ENCODE assay signal across 8 mouse cellular contexts in the genomic region with DNA sequence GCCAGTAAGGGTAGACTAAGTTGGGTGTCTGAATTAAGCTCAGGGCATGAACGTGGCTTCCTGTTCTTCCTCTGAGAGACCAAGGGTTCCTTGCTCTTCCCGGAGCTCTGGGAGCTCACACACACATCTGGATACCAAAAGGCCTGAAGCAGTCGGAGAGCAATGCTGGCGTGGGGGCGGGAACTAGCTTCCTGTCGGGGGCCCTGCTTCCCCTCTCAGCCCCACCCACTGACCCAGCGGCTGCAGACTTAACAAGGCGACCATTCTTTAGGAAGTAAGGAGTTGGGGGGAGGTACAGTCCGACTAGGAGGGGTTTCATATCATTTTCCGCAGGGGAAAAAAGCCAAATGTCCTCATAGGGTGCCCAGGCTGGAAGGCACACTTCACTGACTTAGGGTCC.
A peak's percentile ranks its signal among the peaks of the same experiment; 100 is the strongest.
DNase-seq lines count a peak whose midpoint lies in the region.

No protein-coding gene starts in this region.

- no peaks in the 10 kb centered on the region for H3K9me3 ChIP-seq in limb, embryonic 10.5 days (replicated peaks)

- WGBS in limb, embryonic 10.5 days: 21% methylated on average over 10 of the region's 10 CpGs

- peaks cover 52% of the 10 kb centered on the region for H3K36me3 ChIP-seq in limb, embryonic 10.5 days

- H3K4me1 ChIP-seq in limb, embryonic 10.5 days: peaks cover 35% of the 10 kb centered on the region

- peak overlapping the region; percentile 90 for H3K27ac ChIP-seq in limb, embryonic 10.5 days

- H3K4me3 ChIP-seq in limb, embryonic 10.5 days: peak overlapping the region; percentile 28; the same call in 1 of the 2 replicates

- DNase-seq in left cerebral cortex, postnatal 4 days: peak; percentile 19
- no peak for DNase-seq in left cerebral cortex, postnatal 36 days (ENCODE audit: low spot score in 2 of 2)
- peak; percentile 89 for DNase-seq in embryo, embryonic 11 days
- DNase-seq in heart, postnatal 25 days (ENCODE audit: low spot score): peak; percentile 31
- DNase-seq in limb, embryonic 10.5 days (ENCODE audit: low spot score): peak; percentile 89
- DNase-seq in naive thymus-derived CD4-positive, alpha-beta T cell, adult 2 months (ENCODE audit: low read depth): peak; percentile 49
- DNase-seq in ovary, adult 18-20 months (ENCODE audit: low spot score): no peak
- no peak for DNase-seq in frontal cortex, adult 2 months (ENCODE audit: extremely low spot score in 1 of 2, low spot score in 1 of 2)

- intact Hi-C loops in left cerebral cortex, postnatal 4 days (cut with DNase I): loop anchor here (10.0 kb wide), 1 partner anchor 190 kb away; a partner anchor contains a TSS
- intact Hi-C loops in left cerebral cortex, postnatal 36 days (cut with DNase I): no loop called here
- intact Hi-C loops in heart, postnatal 25 days (cut with DNase I): loop anchor here (2.0 kb wide), 1 partner anchor 20 kb away; no protein-coding TSS in a partner anchor

- H3K27me3 ChIP-seq in limb, embryonic 10.5 days (ENCODE audit: low read depth, poor library complexity, severe bottlenecking): no peaks in the 10 kb centered on the region

Comparison
In these comparisons a context has a peak if more than half of its experiments do, and no peak if none do; other contexts are left out.
1. DNase-seq: peak in left cerebral cortex, postnatal 4 days (single experiment), embryo, embryonic 11 days (single experiment), heart, postnatal 25 days (single experiment), limb, embryonic 10.5 days (single experiment) and naive thymus-derived CD4-positive, alpha-beta T cell, adult 2 months (single experiment); none in left cerebral cortex, postnatal 36 days (0 of 2), ovary, adult 18-20 months (single experiment) and frontal cortex, adult 2 months (0 of 2).